Mouse (Mus musculus) retina, postnatal 7 days (tissue): ENCODE measurements around the gene Palmd.

Source experiments
- DNase-seq: peaks from one replicate; pipeline ENCODE4 v3.0.0-alpha.2; 2012; ENCODE audit warnings: low read depth, low spot score

Palmd gene

GRCm38 (mm10) chr3:116960414-116960813, 8.4 kb downstream of the Palmd start:
- no peak for DNase-seq

DNA sequence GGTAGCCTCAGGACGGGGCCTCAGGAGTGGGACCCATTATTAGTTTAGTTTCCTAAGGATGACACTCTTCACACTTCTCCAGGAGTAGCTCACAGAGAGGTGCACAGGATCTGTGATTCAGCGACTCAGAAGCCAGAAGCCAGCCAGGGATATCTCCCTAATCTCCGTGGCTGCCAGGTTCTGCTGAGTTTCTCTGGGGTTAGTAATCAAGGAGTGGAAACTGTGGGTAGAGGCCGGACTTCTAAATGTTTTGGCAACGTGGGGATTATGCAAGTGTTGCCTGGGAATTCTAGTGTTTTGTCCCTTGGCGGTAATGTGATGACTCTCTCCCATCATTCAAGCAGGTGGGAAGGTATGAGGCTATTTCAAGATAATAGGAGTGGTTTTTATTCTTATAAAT, 13.7 kb downstream of the Palmd start:
- no peak for DNase-seq

DNA sequence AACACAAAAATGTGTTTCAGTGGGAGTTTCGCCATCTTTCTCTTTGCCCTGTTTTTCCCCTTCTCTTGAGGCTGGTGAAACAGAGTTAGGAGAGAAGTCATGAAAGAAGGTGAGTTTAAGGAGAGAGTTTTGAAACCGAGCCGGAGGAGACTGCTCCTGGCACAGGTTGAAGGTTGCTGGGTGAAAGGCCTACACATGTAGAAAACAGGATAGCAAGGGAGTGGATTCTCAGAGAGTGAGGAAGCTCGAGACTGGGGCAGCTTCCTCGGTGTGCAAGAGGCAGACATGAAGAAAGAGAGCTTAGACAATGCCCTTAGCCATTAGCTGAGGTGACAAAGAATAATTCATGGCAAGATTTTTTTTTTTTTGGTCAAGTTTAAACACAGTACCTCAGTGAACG, 15.4 kb downstream of the Palmd start:
- DNase-seq: no peak

- DNase-seq: no peak
Observed at GRCm38 (mm10) chr3:116952242-116952899, 16.4 kb downstream of the Palmd start.

DNA sequence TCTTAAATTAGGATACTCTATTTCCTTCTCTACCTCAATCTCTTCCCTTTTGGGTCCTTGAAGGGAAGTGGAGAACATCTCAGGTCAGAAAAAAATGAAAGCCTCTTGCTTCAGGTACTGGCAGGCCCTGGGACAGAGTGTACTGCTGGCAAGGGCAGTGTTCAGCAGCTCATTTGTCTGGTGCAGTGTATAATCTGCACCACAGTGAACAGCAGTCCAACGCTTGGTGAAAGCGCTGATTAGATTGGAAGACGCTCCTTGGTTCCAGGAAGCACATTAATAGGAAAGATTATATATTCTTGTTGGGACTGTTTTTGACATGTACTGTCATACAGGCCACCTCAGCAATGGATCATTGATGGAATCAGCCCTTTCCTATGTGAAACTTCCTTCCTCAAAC, 17.3 kb downstream of the Palmd start:
- no peak for DNase-seq

DNA sequence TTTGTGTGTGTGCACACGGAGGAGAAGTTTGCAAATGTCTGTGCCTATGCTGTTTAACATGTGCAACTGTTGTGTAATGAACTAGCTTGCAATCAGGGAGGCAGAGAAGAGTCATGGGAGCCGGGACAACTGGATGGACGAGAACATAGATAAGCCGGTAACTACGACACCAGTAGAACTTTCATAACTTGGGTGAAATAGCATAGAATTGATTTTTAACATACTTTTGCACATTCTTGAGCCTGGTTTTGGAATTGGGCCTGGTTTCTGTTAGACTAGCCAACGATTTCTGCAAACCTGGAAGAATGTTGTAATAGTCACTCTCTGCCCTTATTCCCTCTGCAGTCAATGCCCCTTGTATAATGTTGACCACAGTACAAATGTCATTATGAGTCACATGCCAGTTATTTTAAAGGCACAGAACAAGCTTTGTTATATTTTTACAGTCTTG, 18.1 kb downstream of the Palmd start:
- DNase-seq: no peak

DNA sequence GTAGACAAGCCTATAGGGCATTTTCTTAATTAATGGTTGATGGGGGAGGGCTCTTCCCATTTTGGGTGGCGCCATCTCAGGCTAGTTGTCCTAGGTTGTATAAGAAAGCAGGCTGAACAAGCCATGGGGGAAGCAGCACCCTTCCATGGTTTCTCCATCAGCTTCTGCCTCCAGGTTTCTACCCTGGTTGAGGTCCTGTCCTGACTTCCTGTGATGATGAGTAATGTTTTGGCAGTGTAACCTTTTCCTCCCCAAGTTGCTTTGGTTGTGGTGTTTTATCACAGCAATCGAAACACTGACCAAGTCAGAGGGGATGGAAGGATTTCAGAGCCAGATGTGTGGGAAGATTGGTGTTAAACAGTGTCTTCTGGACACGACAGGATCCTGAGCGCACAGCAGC, 22.3 kb downstream of the Palmd start:
- no peak for DNase-seq

DNA sequence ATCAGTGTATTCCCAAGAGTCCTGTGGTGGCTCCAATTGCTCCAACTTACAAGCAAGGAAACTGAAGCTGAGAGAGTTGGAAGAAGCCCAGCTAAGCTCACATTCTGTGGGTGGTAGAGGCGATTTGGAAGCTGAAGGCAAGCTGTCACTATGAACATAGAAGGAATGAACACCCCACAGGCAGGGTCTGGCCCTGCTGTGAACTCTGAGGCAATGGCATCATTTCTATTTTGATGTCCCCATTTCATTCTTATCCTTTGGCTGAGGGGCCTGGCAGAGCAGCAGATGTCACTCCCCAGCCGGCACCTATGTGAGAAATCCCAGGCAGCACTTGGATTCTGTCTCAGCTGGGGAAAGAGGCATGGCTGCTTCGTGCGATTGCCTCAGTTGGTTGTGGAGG, 25.4 kb downstream of the Palmd start:
- DNase-seq: no peak

GRCm38 (mm10) chr3:116942751-116943150, 26.0 kb downstream of the Palmd start:
- no peak for DNase-seq

DNA sequence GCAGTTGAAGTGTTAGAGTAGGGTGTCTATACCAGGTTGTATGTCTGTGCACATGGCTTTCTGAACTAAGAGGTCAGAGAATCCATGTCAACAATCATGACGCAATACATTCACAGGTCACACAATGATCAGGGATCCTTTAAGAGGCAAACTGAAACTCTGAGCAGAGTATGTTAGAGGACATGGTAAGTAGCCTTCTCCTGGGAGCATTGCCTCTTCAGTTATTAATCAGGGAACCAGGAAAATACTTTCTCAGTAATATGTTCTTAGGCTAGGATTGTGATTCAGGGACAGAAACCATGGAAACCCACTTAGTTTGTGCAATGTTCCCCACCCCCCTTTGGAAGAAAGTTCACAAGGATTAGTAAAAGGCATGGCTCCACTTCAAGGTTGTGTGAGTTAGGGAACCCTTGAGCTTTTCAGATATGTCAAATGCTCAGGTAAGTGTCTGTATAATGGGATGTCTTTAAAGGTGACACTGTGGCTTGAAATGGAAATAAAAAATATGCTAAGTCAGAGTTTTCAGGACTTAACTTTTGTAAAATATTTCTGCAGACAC, 27.1 kb downstream of the Palmd start:
- DNase-seq: no peak

GRCm38 (mm10) chr3:116940804-116941558, 27.8 kb downstream of the Palmd start:
- DNase-seq: no peak

DNA sequence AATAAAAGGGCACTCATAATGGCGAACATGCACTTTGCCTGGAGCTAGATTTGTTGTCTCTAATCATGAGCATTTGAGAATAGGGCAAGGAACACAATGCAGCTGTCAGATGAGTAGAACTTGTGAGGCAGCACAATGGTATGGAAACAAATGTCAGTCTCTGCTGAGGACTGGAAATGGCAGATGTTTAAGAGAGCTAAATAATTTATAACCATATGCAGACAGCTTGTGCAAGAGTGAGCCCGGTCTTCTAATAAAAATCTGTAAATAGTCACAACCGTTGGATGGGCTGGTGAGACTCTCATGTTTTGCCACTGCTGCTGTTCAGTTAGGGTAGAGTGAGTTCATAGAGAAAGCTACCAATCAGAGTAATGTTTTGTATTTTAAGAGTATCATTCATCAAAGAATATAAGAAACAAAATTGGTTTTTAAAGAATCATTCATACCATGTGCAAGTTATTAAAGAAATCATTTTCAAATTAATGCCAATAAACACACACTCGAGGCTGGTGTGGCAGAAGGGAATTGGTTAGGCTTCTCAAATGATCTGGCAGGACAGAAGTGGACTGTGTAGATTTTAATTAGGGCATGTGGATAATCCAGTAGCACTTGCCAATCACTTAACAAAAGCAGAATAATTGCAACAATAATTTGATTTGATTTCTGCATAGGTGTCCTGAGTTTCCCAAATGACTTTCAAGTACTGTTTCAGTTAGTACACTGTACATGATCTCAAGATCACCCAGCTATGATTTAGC, 31.7 kb downstream of the Palmd start:
- DNase-seq: no peak

GRCm38 (mm10) chr3:116933158-116933557, 35.6 kb downstream of the Palmd start:
- no peak for DNase-seq

DNA sequence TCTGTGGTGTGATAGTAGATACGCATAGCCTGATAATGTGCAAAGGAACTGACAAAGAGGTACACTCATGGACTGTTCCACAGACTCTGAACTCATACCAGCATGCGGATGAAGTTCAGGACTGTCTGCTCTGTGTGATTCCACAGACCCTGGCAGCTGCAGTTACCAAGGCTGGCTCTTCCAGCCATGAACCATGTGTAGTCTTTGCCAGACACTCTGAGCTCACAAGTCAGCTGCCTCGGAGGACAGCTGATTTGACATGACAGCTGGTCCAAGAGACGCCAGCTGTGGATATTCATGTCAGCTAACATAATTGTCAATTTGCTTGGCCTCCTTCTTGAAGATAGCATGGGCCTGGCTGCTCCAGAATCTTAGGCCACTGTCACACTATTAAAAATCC, 39.8 kb downstream of the Palmd start:
- peak; percentile 8 for DNase-seq

DNA sequence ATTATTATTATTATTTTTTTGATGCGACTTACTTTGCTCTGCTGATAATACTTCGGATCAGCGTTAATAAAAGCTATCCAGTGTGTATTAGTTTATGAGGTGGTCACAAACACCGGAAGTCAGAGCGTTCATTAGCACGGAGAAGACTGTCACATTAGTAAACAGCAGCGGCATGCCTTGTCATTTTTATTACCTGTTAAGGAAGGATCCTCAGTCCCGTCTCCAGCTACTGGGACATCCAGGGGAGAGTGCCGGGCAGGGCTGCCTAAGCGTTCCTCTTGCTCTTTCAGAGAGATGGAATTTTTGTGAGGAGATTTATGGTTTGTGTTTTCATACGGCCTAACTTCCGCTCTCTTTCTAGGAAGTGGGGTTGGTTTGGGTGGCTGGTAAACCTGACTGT, 45.7 kb downstream of the Palmd start:
- DNase-seq: no peak

DNA sequence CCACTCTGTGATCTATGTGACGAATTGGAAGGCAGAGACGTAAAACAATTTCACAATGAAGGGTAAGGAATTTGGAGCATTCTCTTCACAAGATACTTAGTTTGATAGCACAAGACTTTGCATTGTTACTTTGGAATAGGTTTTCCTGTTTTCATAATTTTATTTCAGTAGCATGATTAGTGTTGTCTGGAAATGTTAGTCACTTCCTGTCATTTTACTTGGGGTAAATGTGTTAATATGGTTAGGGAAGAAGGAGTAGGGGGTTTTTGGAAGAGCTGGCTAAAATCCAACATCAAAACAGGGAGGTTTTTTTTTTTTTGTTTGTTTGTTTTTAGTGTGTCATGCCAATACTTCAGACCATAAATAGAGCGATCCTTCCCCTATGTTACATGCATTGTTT, 47.3 kb downstream of the Palmd start:
- DNase-seq: no peak

- DNase-seq: no peak
Observed at GRCm38 (mm10) chr3:116917016-116917415, 51.8 kb downstream of the Palmd start.

DNA sequence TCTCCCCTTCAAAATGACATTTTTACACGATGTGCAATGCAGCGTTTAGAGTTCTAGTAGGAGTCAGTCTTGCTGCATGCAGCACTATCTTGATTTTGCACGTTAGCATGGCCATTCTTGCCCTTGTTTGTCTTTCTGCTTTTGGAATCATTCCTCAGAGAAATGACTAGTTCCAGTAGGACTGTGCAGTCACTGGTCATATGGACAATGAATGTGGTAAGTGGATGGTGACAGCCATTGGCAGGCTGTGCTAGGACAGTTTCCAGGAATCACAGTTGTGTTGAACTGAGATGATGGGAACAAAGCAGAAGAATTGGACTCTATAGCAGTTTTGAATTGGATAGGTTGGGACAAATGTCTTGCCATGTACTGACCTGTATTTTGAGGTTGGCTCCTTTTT, 53.9 kb downstream of the Palmd start:
- DNase-seq: no peak

DNA sequence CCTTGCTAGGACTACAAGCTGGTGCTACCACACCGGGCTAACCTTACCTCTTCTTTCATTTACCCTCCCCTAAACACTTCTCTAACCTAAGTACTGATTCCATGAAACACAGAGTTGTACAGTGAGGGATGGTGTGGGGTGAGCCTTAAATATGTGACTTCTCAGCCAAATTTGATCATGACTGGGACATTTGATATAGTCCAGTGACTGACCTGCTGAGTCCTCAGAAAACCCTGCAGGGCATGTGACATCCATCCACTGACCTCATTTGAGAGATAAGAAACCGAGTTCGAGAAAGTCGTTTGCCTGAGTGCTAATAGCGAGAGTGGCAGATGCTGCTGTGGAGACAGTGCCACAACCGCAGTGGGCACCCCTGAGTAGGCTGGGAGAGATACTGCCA, 54.4 kb downstream of the Palmd start:
- DNase-seq: no peak

DNA sequence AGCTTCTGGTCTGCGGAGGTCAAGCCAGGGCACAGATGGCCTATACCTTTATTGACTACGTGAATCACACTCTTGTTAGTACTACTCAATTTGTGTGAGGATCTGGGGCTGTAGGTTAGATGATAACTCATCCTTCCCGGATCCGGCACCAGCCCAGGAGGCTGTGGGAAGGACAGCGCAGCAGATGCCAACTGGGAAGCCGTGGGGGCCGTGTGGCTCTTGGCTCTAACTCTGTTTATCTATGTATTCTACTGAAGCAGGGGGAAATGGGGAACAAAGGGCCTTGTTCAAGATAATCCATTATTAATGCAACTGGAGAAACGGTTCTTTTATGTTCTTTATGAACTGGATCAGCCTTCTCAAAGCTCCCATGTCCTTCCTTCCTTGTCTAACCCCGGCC, 62.2 kb downstream of the Palmd start:
- no peak for DNase-seq

DNA sequence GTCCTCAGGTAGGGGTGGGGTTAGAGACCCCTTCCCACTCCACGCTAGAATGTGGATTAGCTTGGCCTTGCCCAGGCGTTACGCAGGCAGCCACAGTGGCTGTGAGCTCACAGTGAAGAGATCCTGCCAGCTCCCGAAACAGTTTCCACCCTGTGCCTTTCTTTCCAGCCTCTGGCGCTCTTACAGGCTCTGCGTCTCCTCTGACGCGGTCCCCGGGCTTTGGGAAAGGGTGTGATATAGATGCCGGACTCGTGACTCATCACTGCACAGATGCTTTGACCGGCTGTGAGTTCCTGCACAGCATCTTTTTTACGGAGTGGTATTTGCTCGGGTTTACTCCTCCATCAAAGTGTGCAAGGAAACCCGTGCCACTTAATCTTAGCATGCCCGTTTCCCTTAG, 62.9 kb downstream of the Palmd start:
- DNase-seq: no peak

- peak; percentile 38 for DNase-seq
Observed at GRCm38 (mm10) chr3:116904158-116904557, 64.6 kb downstream of the Palmd start.
